Mouse (Mus musculus) hindbrain, embryonic 12.5 days (tissue): ENCODE results near the gene Gbx1. TPM values are rescaled to one million over a fixed set of nuclear protein-coding genes. Genes with fewer than 3 reads are reported as not detected.

Source experiments
- ATAC-seq: fragments of 200-750 bp; cut with Nextera tagmentation; 2 replicates; pipeline ENCODE4 v1.8.0; 2017; ENCODE audit warnings: moderate TSS enrichment; ENCODE audit not compliant: low FRiP score
- H3K27ac ChIP-seq: fragments of 300-500 bp; sonication (generic); 2 replicates; pipeline ENCODE4 v1.5.1; 2016; ENCODE audit warnings: mild to moderate bottlenecking
- H3K27me3 ChIP-seq: fragments of 300-500 bp; sonication (generic); 2 replicates; pipeline ENCODE4 v1.6.1; 2016; ENCODE audit warnings: mild to moderate bottlenecking
- H3K36me3 ChIP-seq: fragments of 300-500 bp; sonication (generic); 2 replicates; pipeline ENCODE4 v1.6.1; 2016; ENCODE audit warnings: mild to moderate bottlenecking
- H3K4me1 ChIP-seq: fragments of 300-500 bp; sonication (generic); 2 replicates; pipeline ENCODE4 v1.6.1; 2016
- H3K4me2 ChIP-seq: fragments of 300-500 bp; sonication (generic); replicated peaks from 2 replicates; pipeline ENCODE4 v1.6.1; 2016; ENCODE audit warnings: mild to moderate bottlenecking
- H3K4me3 ChIP-seq: fragments of 300-500 bp; sonication (generic); 2 replicates; pipeline ENCODE4 v1.5.1; 2016; ENCODE audit warnings: mild to moderate bottlenecking
- H3K9ac ChIP-seq: fragments of 300-500 bp; sonication (generic); 2 replicates; pipeline ENCODE4 v1.6.1; 2016; ENCODE audit warnings: mild to moderate bottlenecking, moderate library complexity
- H3K9me3 ChIP-seq: fragments of 300-500 bp; sonication (generic); replicated peaks from 2 replicates; pipeline ENCODE4 v1.6.1; 2016; ENCODE audit warnings: mild to moderate bottlenecking
- whole genome bisulfite sequencing: fragments of 180-500 bp; shearing (Covaris S2); methylation state at CpG from one replicate; pipeline ENCODE4 v1.1.7; 2016; 5-methylcytosine and 5-hydroxymethylcytosine counted together
- polyA plus RNA-seq: library from polyadenylated mRNA; unstranded; fragments of >200 nt; fragmentation: Nextera tagmentation; extraction: Ambion mirVana; gene quantifications from 2 replicates; pipeline ENCODE4 v1.2.1, GENCODE M21; 2016

Gbx1 gene
- polyA plus RNA-seq, 1 experiment from 2014 or later = 5.6 TPM

- Histone ChIP-seq H3K9ac (no peak overlapping the region), H3K4me3 (peak overlapping the region; percentile 53; the same call in 1 of the 2 replicates), H3K4me1 (peaks cover 28% of the 10 kb centered on the region), H3K27ac (no peak overlapping the region), H3K4me2 (peak overlapping the region; percentile 86), H3K36me3 (no peaks in the 10 kb centered on the region), H3K27me3 (peaks cover 73% of the 10 kb centered on the region), H3K9me3 (no peaks in the 10 kb centered on the region)
- 36% methylated on average over 8 of the region's 8 CpGs for WGBS
- ATAC-seq = no peak
Observed at GRCm38 (mm10) chr5:24523806-24524205, 3.2 kb downstream of the Gbx1 start.

DNA sequence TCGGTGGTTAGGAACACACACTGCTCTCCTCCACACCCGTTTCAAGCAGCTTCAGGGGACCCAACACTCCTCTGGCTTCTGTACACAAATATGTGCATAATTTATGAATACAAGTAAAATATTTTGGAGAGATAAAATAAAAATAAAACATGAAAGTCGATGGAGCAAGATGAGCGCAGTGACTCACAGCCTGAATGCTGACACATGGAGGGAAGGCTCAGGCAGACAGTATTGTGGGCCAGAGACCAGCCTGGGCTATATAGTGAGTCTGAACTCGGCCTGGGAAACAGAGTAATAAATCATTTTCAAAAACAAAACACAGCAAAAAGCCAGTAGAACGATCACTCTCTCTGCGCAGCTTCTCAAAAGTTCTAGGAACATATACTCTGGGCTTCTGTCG, 5.6 kb downstream of the Gbx1 start:
- Histone ChIP-seq H3K4me2 (no peak overlapping the region), H3K9me3 (no peaks in the 10 kb centered on the region), H3K36me3 (no peaks in the 10 kb centered on the region), H3K4me1 (peaks cover 14% of the 10 kb centered on the region), H3K27ac (no peak overlapping the region), H3K27me3 (peaks cover 60% of the 10 kb centered on the region), H3K9ac (no peak overlapping the region), H3K4me3 (no peak overlapping the region)
- no peak for ATAC-seq
- WGBS = 72% methylated on average over 8 of the region's 8 CpGs

DNA sequence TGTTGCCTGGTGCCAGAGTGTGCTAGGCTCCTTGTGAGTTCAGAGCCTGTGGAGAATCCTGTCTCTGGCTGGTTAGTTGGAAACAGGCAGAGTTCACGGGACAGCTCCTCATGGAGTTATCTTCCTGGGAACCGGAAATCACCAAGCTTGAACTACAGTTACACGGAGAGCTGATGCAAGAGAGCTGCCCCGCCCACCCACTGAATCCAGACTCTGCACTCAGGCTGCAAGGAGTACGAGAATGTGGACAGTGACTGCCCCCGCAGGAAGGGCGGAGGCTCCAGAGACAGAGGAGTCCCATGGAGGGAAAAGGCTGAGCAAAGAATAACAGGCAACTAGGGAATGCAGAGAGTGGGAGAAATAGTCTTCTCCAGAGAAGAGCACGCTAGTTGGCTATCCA, 14.7 kb downstream of the Gbx1 start:
- H3K9ac ChIP-seq = no peak overlapping the region
- ATAC-seq = no peak
- peaks cover under 1% of the 10 kb centered on the region; the same call in 1 of the 2 replicates for H3K27me3 ChIP-seq
- 0 out of 2 replicates have a peak, but pooled peaks cover 2% of the 10 kb centered on the region for H3K4me1 ChIP-seq
- no peak overlapping the region for H3K4me3 ChIP-seq
- no peak overlapping the region for H3K4me2 ChIP-seq
- no peak overlapping the region for H3K27ac ChIP-seq
- no peaks in the 10 kb centered on the region; the same call in 1 of the 2 replicates for H3K9me3 ChIP-seq
- WGBS = 58% methylated on average over 8 of the region's 8 CpGs
- H3K36me3 ChIP-seq = no peaks in the 10 kb centered on the region; the same call in 1 of the 2 replicates

DNA sequence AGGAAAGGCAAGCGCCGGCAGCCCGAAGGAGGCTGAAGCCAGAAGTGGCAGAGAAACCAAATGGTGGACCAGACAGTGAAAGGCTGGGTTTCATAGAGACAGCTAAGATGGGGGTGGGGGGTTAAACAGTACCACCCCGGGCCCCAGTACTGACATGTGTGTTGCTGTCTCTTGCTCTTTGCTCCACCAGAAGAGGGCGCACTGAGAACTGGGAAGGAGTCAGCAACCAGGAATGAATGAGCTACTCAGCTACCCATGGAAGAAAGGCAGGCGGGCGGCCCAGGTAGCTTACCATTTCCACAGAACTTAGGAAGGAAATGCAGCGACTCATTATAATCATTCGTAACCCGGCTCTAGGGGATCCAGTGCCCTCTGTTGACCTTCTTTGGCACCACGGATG, 16.4 kb downstream of the Gbx1 start:
- Histone ChIP-seq H3K4me2 (no peak overlapping the region), H3K9me3 (no peaks in the 10 kb centered on the region; the same call in 1 of the 2 replicates), H3K4me1 (0 out of 2 replicates have a peak, but pooled peaks cover 2% of the 10 kb centered on the region), H3K27ac (peak overlapping the region; percentile 35; the same call in 1 of the 2 replicates), H3K27me3 (peaks cover 4% of the 10 kb centered on the region), H3K9ac (no peak overlapping the region), H3K4me3 (no peak overlapping the region), H3K36me3 (no peaks in the 10 kb centered on the region; the same call in 1 of the 2 replicates)
- peak; percentile 46; the same call in 1 of the 2 replicates for ATAC-seq
- 56% methylated on average over 11 of the region's 11 CpGs for WGBS

- H3K4me1 ChIP-seq = peaks cover 12% of the 10 kb centered on the region
Observed at GRCm38 (mm10) chr5:24508406-24508805, 18.6 kb downstream of the Gbx1 start.

DNA sequence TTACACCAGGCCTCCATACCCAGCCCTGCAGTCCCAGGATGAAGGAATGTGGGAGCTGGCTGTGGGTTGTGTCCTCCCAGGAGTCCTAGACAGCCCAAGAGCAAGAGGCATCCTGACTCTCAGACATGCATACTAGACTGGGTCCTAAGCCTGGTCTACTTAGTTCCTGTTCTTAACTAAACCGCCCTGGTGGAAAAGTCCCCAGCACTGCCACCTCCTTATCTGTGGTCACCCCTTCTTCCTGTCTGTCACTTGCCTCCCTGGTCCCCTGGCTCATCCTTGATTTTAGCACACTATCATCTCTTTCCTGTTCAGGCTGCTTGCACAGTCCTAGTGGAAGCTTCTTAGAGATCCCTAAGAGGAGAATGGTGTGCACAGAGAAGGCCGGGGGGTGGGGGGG, 21.5 kb downstream of the Gbx1 start:
- no peak overlapping the region for H3K4me2 ChIP-seq
- H3K27me3 ChIP-seq = peaks cover 27% of the 10 kb centered on the region
- 42% methylated on average over 2 of the region's 2 CpGs for WGBS
- peaks cover 24% of the 10 kb centered on the region for H3K36me3 ChIP-seq
- no peaks in the 10 kb centered on the region; the same call in 1 of the 2 replicates for H3K9me3 ChIP-seq
- no peak overlapping the region for H3K4me3 ChIP-seq
- H3K9ac ChIP-seq = no peak overlapping the region
- no peak overlapping the region for H3K27ac ChIP-seq
- H3K4me1 ChIP-seq = peaks cover 16% of the 10 kb centered on the region
- no peak for ATAC-seq

More at GRCm38 (mm10) chr5:24508406-24508805, 18.6 kb downstream of the Gbx1 start:
- Histone ChIP-seq H3K27me3 (peaks cover 23% of the 10 kb centered on the region), H3K9me3 (no peaks in the 10 kb centered on the region; the same call in 1 of the 2 replicates), H3K36me3 (no peaks in the 10 kb centered on the region; the same call in 1 of the 2 replicates), H3K27ac (no peak overlapping the region), H3K9ac (no peak overlapping the region), H3K4me3 (no peak overlapping the region), H3K4me2 (no peak overlapping the region)
- WGBS = 93% methylated on average over 7 of the region's 7 CpGs
- no peak for ATAC-seq

DNA sequence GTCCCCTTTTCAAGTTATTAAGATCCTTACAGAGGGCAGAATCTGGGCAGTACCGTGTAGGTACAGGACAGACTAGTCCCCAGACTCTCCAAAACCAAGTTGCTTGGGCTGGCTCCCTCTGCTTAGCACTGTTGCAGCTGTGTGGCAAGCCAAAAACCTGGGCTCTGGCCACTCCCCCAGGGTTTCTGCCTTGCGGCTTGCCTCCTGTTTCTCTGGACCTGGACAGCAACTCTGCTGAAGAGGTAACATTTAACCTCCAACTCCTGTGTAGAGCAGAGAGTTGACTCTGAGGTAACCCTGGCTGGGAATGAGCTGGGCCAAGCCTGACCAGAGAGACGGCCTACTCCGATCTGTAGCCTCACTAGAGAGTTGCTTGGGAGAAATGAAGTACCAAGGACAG, 24.2 kb downstream of the Gbx1 start:
- 72% methylated on average over 4 of the region's 4 CpGs for WGBS
- no peaks in the 10 kb centered on the region for H3K9me3 ChIP-seq
- no peak overlapping the region for H3K4me3 ChIP-seq
- H3K9ac ChIP-seq = no peak overlapping the region
- peaks cover 27% of the 10 kb centered on the region for H3K27me3 ChIP-seq
- ATAC-seq = no peak
- no peak overlapping the region for H3K4me2 ChIP-seq
- H3K36me3 ChIP-seq = peaks cover 46% of the 10 kb centered on the region
- H3K4me1 ChIP-seq = peaks cover 41% of the 10 kb centered on the region
- H3K27ac ChIP-seq = no peak overlapping the region

- 83% methylated on average over 11 of the region's 11 CpGs for WGBS
Observed at GRCm38 (mm10) chr5:24500851-24501250, 26.2 kb downstream of the Gbx1 start.

DNA sequence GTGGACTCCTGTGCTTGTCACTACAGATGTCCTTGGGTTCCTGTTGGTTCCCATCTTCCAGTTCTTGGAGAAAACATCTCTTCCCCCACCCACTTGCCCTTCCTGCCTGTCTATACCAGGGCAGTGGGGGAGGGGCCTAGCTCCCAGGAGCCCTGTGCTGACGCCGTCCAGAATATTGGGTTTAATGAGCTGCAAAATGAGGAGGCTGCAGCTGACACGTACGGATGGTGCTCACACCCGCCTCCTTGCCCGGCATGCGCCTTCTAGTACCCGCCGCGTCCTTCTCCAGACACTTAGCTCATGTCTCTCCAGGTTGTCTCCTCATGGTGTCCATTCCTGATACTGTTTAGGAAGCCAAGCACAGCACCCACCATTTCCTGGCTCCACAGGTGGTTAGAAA, 27.9 kb downstream of the Gbx1 start:
- no peak overlapping the region for H3K27ac ChIP-seq
- H3K4me1 ChIP-seq = peaks cover 64% of the 10 kb centered on the region
- peaks cover 9% of the 10 kb centered on the region for H3K27me3 ChIP-seq
- ATAC-seq = peak; percentile 38; the same call in 1 of the 2 replicates
- peaks cover 72% of the 10 kb centered on the region for H3K36me3 ChIP-seq
- whole genome bisulfite sequencing = 26% methylated on average over 10 of the region's 10 CpGs
- no peak overlapping the region for H3K4me2 ChIP-seq
- H3K9ac ChIP-seq = no peak overlapping the region
- H3K4me3 ChIP-seq = no peak overlapping the region
- no peaks in the 10 kb centered on the region for H3K9me3 ChIP-seq

More at GRCm38 (mm10) chr5:24500851-24501250, 26.2 kb downstream of the Gbx1 start:
- no peak overlapping the region for H3K4me3 ChIP-seq
- no peak for ATAC-seq
- H3K27ac ChIP-seq = no peak overlapping the region
- no peak overlapping the region for H3K9ac ChIP-seq
- peaks cover 24% of the 10 kb centered on the region for H3K27me3 ChIP-seq
- peaks cover 64% of the 10 kb centered on the region for H3K36me3 ChIP-seq
- H3K4me2 ChIP-seq = no peak overlapping the region
- H3K4me1 ChIP-seq = peaks cover 60% of the 10 kb centered on the region
- no peaks in the 10 kb centered on the region for H3K9me3 ChIP-seq

- no peaks in the 10 kb centered on the region for H3K9me3 ChIP-seq
- H3K27ac ChIP-seq = no peak overlapping the region
- no peaks in the 10 kb centered on the region; the same call in 1 of the 2 replicates for H3K27me3 ChIP-seq
- 62% methylated on average over 12 of the region's 12 CpGs for WGBS
- peaks cover 64% of the 10 kb centered on the region for H3K4me1 ChIP-seq
- no peak for ATAC-seq
- H3K4me3 ChIP-seq = no peak overlapping the region
- no peak overlapping the region for H3K4me2 ChIP-seq
- peaks cover 81% of the 10 kb centered on the region for H3K36me3 ChIP-seq
- no peak overlapping the region for H3K9ac ChIP-seq
Observed at GRCm38 (mm10) chr5:24497526-24497925, 29.5 kb downstream of the Gbx1 start.

- H3K9me3 ChIP-seq = no peaks in the 10 kb centered on the region
- H3K9ac ChIP-seq = no peak overlapping the region
- no peak overlapping the region for H3K4me2 ChIP-seq
- H3K4me1 ChIP-seq = peaks cover 64% of the 10 kb centered on the region
- peak overlapping the region; percentile 55; the same call in 1 of the 2 replicates for H3K27ac ChIP-seq
- ATAC-seq = no peak
- 50% methylated on average over 6 of the region's 6 CpGs for WGBS
- no peak overlapping the region for H3K4me3 ChIP-seq
- no peaks in the 10 kb centered on the region; the same call in 1 of the 2 replicates for H3K27me3 ChIP-seq
- H3K36me3 ChIP-seq = peaks cover 82% of the 10 kb centered on the region
Observed at GRCm38 (mm10) chr5:24496756-24497155, 30.2 kb downstream of the Gbx1 start.

DNA sequence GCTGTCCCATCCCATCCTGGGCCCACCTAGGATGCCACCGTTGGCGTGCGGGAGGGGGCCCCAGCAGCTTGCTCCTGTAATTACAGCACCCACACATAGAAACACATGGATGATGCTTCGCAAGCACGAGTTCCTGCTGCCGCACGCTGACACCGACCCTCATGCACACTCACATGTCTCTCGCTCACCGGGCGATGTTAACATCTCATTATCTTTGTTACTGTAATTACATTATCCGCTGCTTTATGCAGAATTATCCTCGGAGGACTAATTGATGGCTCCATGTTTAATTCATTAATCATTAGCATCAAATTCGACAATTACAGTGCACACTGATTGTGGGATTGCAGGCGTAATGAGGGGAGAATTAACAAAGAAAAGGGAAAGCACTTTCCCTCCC, 32.0 kb downstream of the Gbx1 start:
- Histone ChIP-seq H3K27me3 (no peaks in the 10 kb centered on the region; the same call in 1 of the 2 replicates), H3K27ac (peak overlapping the region; percentile 71; the same call in 1 of the 2 replicates), H3K36me3 (peaks cover 80% of the 10 kb centered on the region), H3K4me2 (no peak overlapping the region), H3K4me3 (no peak overlapping the region), H3K4me1 (peaks cover 57% of the 10 kb centered on the region), H3K9ac (no peak overlapping the region), H3K9me3 (no peaks in the 10 kb centered on the region)
- no peak for ATAC-seq
- WGBS = 61% methylated on average over 15 of the region's 15 CpGs
